Mouse (Mus musculus) CH12.LX (cell line): ENCODE results near the gene Eras. TPM values are rescaled to one million over a fixed set of nuclear protein-coding genes. Genes with fewer than 3 reads are reported as not detected.
A peak's percentile ranks its signal among the peaks of the same experiment; 100 is the strongest.
"Not testable (repeated sequence)": the region's sequence is repeated elsewhere in the genome, so short reads cannot be mapped to it uniquely, and the experiment has no call there.

Experiments used
- DNase-seq: peaks from one replicate; pipeline ENCODE4 v3.0.0-alpha.2; 2013; ENCODE audit errors: extremely low read depth
- H3K27ac ChIP-seq: 2 replicates; pipeline ENCODE4 v1.5.1; 2012; ENCODE audit warnings: low read depth, mild to moderate bottlenecking, control low read depth, moderate library complexity; ENCODE audit not compliant: insufficient read depth
- H3K27me3 ChIP-seq: replicated peaks from 2 replicates; pipeline ENCODE3; 2012; ENCODE audit warnings: inconsistent platforms
- H3K36me3 ChIP-seq, 2 experiments: replicated peaks in 1 of 2; 2 replicates each; pipeline versions ENCODE3 to v1.6.1; 2012; ENCODE audit warnings: inconsistent platforms in 1 of 2, low read length in 1 of 2, mild to moderate bottlenecking in 1 of 2, mixed read lengths in 1 of 2, moderate library complexity in 1 of 2; ENCODE audit not compliant: control insufficient read depth in 1 of 2, insufficient read depth in 1 of 2
- H3K4me1 ChIP-seq, 2 experiments: 2 replicates each; pipeline ENCODE4 v1.6.1; 2012; ENCODE audit warnings: inconsistent platforms in 1 of 2, moderate library complexity in 1 of 2; ENCODE audit not compliant: insufficient read depth in 2 of 2, control insufficient read depth in 1 of 2
- H3K4me2 ChIP-seq: 2 replicates; pipeline ENCODE4 v1.6.1; 2012; ENCODE audit warnings: low read depth, mild to moderate bottlenecking, control low read depth; ENCODE audit not compliant: poor library complexity, insufficient read depth, severe bottlenecking
- H3K4me3 ChIP-seq, 3 experiments: fragments of 150-350 bp in 1 of 3; sonication (generic) in 1 of 3; replicated peaks in 1 of 3; 2 replicates each; pipeline versions ENCODE3 to v1.5.1; 2011 to 2012; ENCODE audit warnings: low read depth in 2 of 3, low read length in 2 of 3, mild to moderate bottlenecking in 2 of 3, moderate library complexity in 2 of 3, control low read depth in 1 of 3, improper control_type of control experiment in 1 of 3, inconsistent platforms in 1 of 3, mixed read lengths in 1 of 3; ENCODE audit not compliant: poor library complexity in 1 of 3
- H3K79me2 ChIP-seq: replicated peaks from 2 replicates; pipeline ENCODE4 v1.6.1; 2012; ENCODE audit warnings: mild to moderate bottlenecking, moderate library complexity; ENCODE audit not compliant: control insufficient read depth, poor library complexity, insufficient read depth, severe bottlenecking; ENCODE audit errors: extremely low read depth
- H3K9ac ChIP-seq: 2 replicates; pipeline ENCODE4 v1.6.1; 2012; ENCODE audit warnings: low read depth, mild to moderate bottlenecking, control low read depth, moderate library complexity; ENCODE audit not compliant: insufficient read depth
- H3K9me3 ChIP-seq: replicated peaks from 2 replicates; pipeline ENCODE3; 2012; ENCODE audit warnings: low read length, inconsistent platforms, mixed read lengths
- CTCF ChIP-seq, 2 experiments: IDR thresholded peaks in 1 of 2; conservative IDR thresholded peaks in 1 of 2; 2 replicates each; pipeline ENCODE4 v1.5.1; 2011 to 2012; ENCODE audit warnings: low read depth in 2 of 2, low read length in 2 of 2, improper control_type of control experiment in 1 of 2, inconsistent platforms in 1 of 2, mild to moderate bottlenecking in 1 of 2, moderate library complexity in 1 of 2
- MAX ChIP-seq: IDR thresholded peaks from 2 replicates; pipeline ENCODE4 v1.6.1; 2011; ENCODE audit warnings: low read length, improper control_type of control experiment
- NELFE ChIP-seq: IDR thresholded peaks from 2 replicates; pipeline ENCODE4 v1.6.1; 2011; ENCODE audit warnings: low read depth, low read length, improper control_type of control experiment
- NRF1 ChIP-seq: IDR thresholded peaks from 2 replicates; pipeline ENCODE4 v1.6.1; 2014; ENCODE audit warnings: low read depth, mild to moderate bottlenecking, inconsistent platforms, low read length, improper control_type of control experiment, moderate library complexity
- PAX5 ChIP-seq: IDR thresholded peaks from 2 replicates; pipeline ENCODE4 v1.6.1; 2012; ENCODE audit warnings: low read length, inconsistent platforms, mixed read lengths
- RAD21 ChIP-seq: IDR thresholded peaks from 2 replicates; pipeline ENCODE4 v1.6.1; 2011; ENCODE audit warnings: low read depth, mild to moderate bottlenecking, low read length, improper control_type of control experiment, moderate library complexity
- RCOR1 ChIP-seq: conservative IDR thresholded peaks from 2 replicates; pipeline ENCODE4 v1.6.1; 2012; ENCODE audit warnings: low read depth, mild to moderate bottlenecking, inconsistent platforms, low read length, improper control_type of control experiment
- SIN3A ChIP-seq: IDR thresholded peaks from 2 replicates; pipeline ENCODE4 v1.6.1; 2012; ENCODE audit warnings: low read length, improper control_type of control experiment, inconsistent platforms
- SMC3 ChIP-seq: IDR thresholded peaks from 2 replicates; pipeline ENCODE4 v1.6.1; 2011; ENCODE audit warnings: low read depth, low read length, improper control_type of control experiment
- ZNF384 ChIP-seq: IDR thresholded peaks from 2 replicates; pipeline ENCODE4 v1.6.1; 2012; ENCODE audit warnings: low read depth, low read length, improper control_type of control experiment, inconsistent platforms
- dilution Hi-C: fragments of 300-500 bp; cut with MboI; formaldehyde crosslinking; loops from 2 replicates; pipeline ENCODE4 v1.14.3; 2020; ENCODE audit warnings: low sequenced_read_pairs; ENCODE audit not compliant: extremely low pct_unique_long_range_greater_than_20kb, extremely low pct_ligation_motif_present
- in situ Hi-C: fragments of 300-500 bp; cut with MboI; formaldehyde crosslinking; loops from 3 replicates; pipeline ENCODE4 v1.14.3; 2019; ENCODE audit warnings: low sequenced_read_pairs, low pct_ligation_motif_present, low pct_unique_long_range_greater_than_20kb, mixed read lengths
- polyA plus RNA-seq: library from polyadenylated mRNA; unstranded; fragments of >175 nt; gene quantifications from 2 replicates; pipeline ENCODE4 v1.2.1, GENCODE M21; 2012; ENCODE audit warnings: low read depth; ENCODE audit not compliant: insufficient read length
- total RNA-seq, 2 experiments: library from RNA; depleted of rRNA; stranded (reverse); fragments of 300-350 nt in 1 of 2; fragments of >200 nt in 1 of 2; gene quantifications; 2 replicates each; pipeline ENCODE4 v1.2.3; 2012 to 2014

Gene Eras
- total and polyA plus RNA-seq, 3 experiments = not detected

DNA sequence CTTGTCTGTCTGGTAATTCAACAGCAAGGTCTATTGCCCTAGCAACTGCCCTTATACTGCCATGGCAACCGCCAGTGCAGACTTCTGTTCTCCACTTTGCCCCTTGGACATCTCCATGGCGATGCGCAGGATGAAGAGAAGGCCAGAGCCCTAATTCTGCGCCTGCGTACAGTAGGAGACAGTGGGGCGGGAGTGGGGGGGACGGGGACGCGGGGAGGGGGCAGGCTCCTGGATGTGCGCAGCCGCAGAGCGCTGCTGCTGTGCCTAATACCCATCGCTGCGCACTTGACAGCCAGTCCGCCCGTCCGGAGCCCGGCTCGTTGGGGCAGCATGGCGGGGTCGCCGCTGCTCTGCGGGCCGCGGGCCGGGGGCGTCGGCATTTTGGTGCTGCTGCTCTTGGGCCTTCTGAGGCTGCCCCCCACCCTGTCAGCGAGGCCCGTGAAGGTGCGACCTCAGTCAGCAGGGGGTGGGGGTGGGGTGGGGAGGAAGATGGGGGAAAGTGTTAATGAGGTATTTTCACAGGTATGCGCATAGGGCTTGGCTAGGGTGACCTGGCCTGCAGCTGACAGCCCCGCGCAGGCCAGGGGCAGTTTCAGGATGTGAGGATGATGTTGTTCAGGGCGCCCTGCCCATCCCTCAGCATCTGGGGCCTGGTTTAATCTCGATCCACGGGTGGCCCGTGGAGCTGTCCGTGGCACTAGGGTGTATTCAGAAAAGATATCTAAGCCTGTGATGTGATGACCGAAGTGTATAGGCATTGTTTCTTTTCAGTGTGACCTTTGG, 8.6 kb downstream of the Eras start, which contains the start of gene Pcsk1n:
TSS of gene Pcsk1n (plus strand) at position 222 of the 783 bp plus-strand sequence.
- no peak within 1 kb of the TSS for H3K9ac ChIP-seq
- H3K27me3 ChIP-seq = no peaks in the 10 kb centered on the region
- no peaks in the 10 kb centered on the region for H3K79me2 ChIP-seq
- H3K9me3 ChIP-seq = no peaks in the 10 kb centered on the region
- in situ Hi-C loops = loop anchor here (25.0 kb wide), 1 partner anchor 193 kb away; no protein-coding TSS in a partner anchor
- TF ChIP-seq NELFE (no peak), ZNF384 (no peak), RCOR1 (no peak), CTCF (conservative IDR thresholded peaks at IDR 0.05 in 1 of 2, IDR thresholded peaks at IDR 0.05 in 1 of 2; ENCODE audit: low read depth in 2 of 2, low read length in 2 of 2) (no peak), MAX (no peak), PAX5 (no peak), SIN3A (no peak), NRF1 (no peak)
- no peak within 1 kb of the TSS for H3K4me3 ChIP-seq
- H3K27ac ChIP-seq = no peak within 1 kb of the TSS
- no peak for DNase-seq
- no peaks in the 10 kb centered on the region for H3K36me3 ChIP-seq
- H3K4me1 ChIP-seq = peaks cover 0 to 4% of the 10 kb centered on the region in 2 experiments; a peak in 1 of 4 replicates
- dilution Hi-C loops = no loop called here
- no peak within 1 kb of the TSS for H3K4me2 ChIP-seq

GRCm38 (mm10) chrX:7917960-7918359, 10.4 kb downstream of the Eras start:
- H3K79me2 ChIP-seq, DNase-seq, dilution Hi-C loops: not testable (repeated sequence)

GRCm38 (mm10) chrX:7915669-7916068, 12.7 kb downstream of the Eras start:
- H3K4me2 ChIP-seq, H3K4me1 ChIP-seq, H3K27me3 ChIP-seq, H3K79me2 ChIP-seq: not testable (repeated sequence)
- TF ChIP-seq RAD21 (peak; percentile 10), CTCF (conservative IDR thresholded peaks at IDR 0.05 in 1 of 2, IDR thresholded peaks at IDR 0.05 in 1 of 2; ENCODE audit: low read depth in 2 of 2, low read length in 2 of 2) (peak in 1 of 2 experiments; percentile 38; a peak in 2 of 4 replicates), SMC3 (peak; percentile 12; the same call in 1 of the 2 replicates)
- TF ChIP-seq, all 38 proteins: peak for 3; not testable (repeated sequence) for 35
- in situ Hi-C loops = loop anchor here (25.0 kb wide), 1 partner anchor 197 kb away; no protein-coding TSS in a partner anchor
- H3K4me3 ChIP-seq, dilution Hi-C loops, H3K9ac ChIP-seq, DNase-seq, H3K36me3 ChIP-seq, H3K27ac ChIP-seq, H3K9me3 ChIP-seq: not testable (repeated sequence)

More at GRCm38 (mm10) chrX:7917960-7918359, 10.4 kb downstream of the Eras start:
- in situ Hi-C loops = loop anchor here (25.0 kb wide), 1 partner anchor 194 kb away; no protein-coding TSS in a partner anchor
- not testable (repeated sequence) for H3K36me3 ChIP-seq, H3K4me2 ChIP-seq, H3K4me3 ChIP-seq, H3K9me3 ChIP-seq, H3K27me3 ChIP-seq, H3K9ac ChIP-seq, H3K27ac ChIP-seq, H3K4me1 ChIP-seq
- TF ChIP-seq CTCF (conservative IDR thresholded peaks at IDR 0.05 in 1 of 2, IDR thresholded peaks at IDR 0.05 in 1 of 2; ENCODE audit: low read depth in 2 of 2, low read length in 2 of 2) (peak in 1 of 2 experiments; percentile 55; a peak in 2 of 4 replicates), SMC3 (peak; percentile 20; the same call in 1 of the 2 replicates)
